In the genomic region with DNA sequence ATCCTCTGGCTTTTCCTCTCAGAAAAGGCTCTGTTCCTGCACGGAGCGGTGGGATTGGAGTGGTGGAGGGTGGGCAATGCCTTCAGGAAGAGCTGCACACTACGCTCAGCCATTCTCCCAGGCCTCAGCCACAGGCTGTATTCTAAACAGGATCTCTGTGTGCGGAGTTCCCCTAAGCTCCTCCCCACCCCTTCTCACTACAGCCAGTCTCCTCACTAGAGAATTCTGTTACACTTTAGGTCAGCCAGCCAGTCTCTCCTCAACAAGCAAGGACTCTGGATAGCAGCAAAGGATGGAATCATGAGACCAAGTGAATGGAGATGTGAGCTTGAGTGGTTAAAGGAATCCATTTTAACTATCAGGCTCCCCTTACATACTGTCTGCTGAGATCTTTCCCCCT, we compare ENCODE assay signal across 8 mouse cellular contexts. TPM values are rescaled to one million over a fixed set of nuclear protein-coding genes. Genes with fewer than 3 reads are reported as not detected.
DNase-seq lines count a peak whose midpoint lies in the region; ATAC-seq lines count a peak whose summit lies in the region.

No protein-coding gene starts in this region.

- DNase-seq in kidney, adult 8-10 months: no peak
- DNase-seq in hindbrain, embryonic 11.5 days (ENCODE audit: low spot score): no peak
- no peak for DNase-seq in adrenal gland, adult 8-10 months
- DNase-seq in frontal cortex, adult 2 months (ENCODE audit: extremely low spot score in 1 of 2, low spot score in 1 of 2): no peak
- no peak for DNase-seq in gastrocnemius, postnatal 4 days (ENCODE audit: low spot score in 2 of 2)

- H3K4me1 ChIP-seq in kidney, embryonic 16.5 days (ENCODE audit: insufficient read depth, low read length): peaks cover 36% of the 10 kb centered on the region
- peaks cover 25% of the 10 kb centered on the region for H3K4me1 ChIP-seq in hindbrain, embryonic 11.5 days (replicated peaks; ENCODE audit: control insufficient read depth, insufficient read depth, low read length)

- H3K4me2 ChIP-seq in kidney, embryonic 16.5 days (replicated peaks; ENCODE audit: low read depth, low read length): no peak overlapping the region
- peak overlapping the region; percentile 21; the same call in 1 of the 2 replicates for H3K4me2 ChIP-seq in hindbrain, embryonic 11.5 days (replicated peaks; ENCODE audit: low read depth, low read length)

- H3K27me3 ChIP-seq in kidney, embryonic 16.5 days (ENCODE audit: insufficient read depth, low read length): no peaks in the 10 kb centered on the region
- no peaks in the 10 kb centered on the region for H3K27me3 ChIP-seq in hindbrain, embryonic 11.5 days (ENCODE audit: control insufficient read depth, insufficient read depth, low read length)

- H3K9ac ChIP-seq in kidney, embryonic 16.5 days (replicated peaks; ENCODE audit: low read length): no peak overlapping the region; the same call in 1 of the 2 replicates
- H3K9ac ChIP-seq in hindbrain, embryonic 11.5 days (ENCODE audit: low read depth, low read length): peak overlapping the region; percentile 8

- H3K27ac ChIP-seq in kidney, embryonic 16.5 days (ENCODE audit: low read length): 0 out of 2 replicates have a peak overlapping the region, but pooled peaks have one; percentile 3
- H3K27ac ChIP-seq in hindbrain, embryonic 11.5 days (ENCODE audit: low read depth, low read length): no peak overlapping the region

- no peak overlapping the region for H3K4me3 ChIP-seq in kidney, embryonic 16.5 days (ENCODE audit: low read length)
- no peak overlapping the region for H3K4me3 ChIP-seq in hindbrain, embryonic 11.5 days (ENCODE audit: low read depth, low read length)

- WGBS in kidney, embryonic 16.5 days: 53% methylated on average over 4 of the region's 4 CpGs
- 57% methylated on average over 4 of the region's 4 CpGs for WGBS in hindbrain, embryonic 11.5 days

- ATAC-seq in kidney, embryonic 16.5 days (ENCODE audit: low FRiP score, low TSS enrichment): no peak
- ATAC-seq in common myeloid progenitor, adult 5-6 weeks (replicated peaks; ENCODE audit: low read depth, poor library complexity, severe bottlenecking): 0 out of 2 replicates have a peak, but pooled peaks have one; percentile 15
- no peak for ATAC-seq in hindbrain, embryonic 11.5 days (ENCODE audit: low FRiP score)
- 0 out of 2 replicates have a peak, but pooled peaks have one; percentile 12 for ATAC-seq in megakaryocyte progenitor cell, adult 5-6 weeks (replicated peaks; ENCODE audit: poor library complexity)

- no peaks in the 10 kb centered on the region for H3K9me3 ChIP-seq in kidney, embryonic 16.5 days (ENCODE audit: low read length)
- no peaks in the 10 kb centered on the region for H3K9me3 ChIP-seq in hindbrain, embryonic 11.5 days (ENCODE audit: control insufficient read depth, low read length)

- no peaks in the 10 kb centered on the region for H3K36me3 ChIP-seq in kidney, embryonic 16.5 days (ENCODE audit: insufficient read depth, low read length)
- H3K36me3 ChIP-seq in hindbrain, embryonic 11.5 days (ENCODE audit: control insufficient read depth, insufficient read depth, low read length): no peaks in the 10 kb centered on the region

RNA-seq across cellular contexts. Expression of gene Tmcc2, which starts 3.1 kb away (rescaled TPM):
- 8.3 and 8.6 TPM in 2 replicates for polyA plus RNA-seq in kidney, embryonic 16.5 days (2015; fragmentation: Nextera tagmentation; extraction: Ambion mirVana)
- total RNA-seq in common myeloid progenitor, adult 5-6 weeks (2017): 8.0 and 14.4 TPM in 2 replicates
- 12.0 and 14.1 TPM in 2 replicates for polyA plus RNA-seq in hindbrain, embryonic 11.5 days (2014; fragmentation: Nextera tagmentation; extraction: Ambion mirVana)
- 2.9 and 6.1 TPM in 2 replicates for total RNA-seq in megakaryocyte progenitor cell, adult 5-6 weeks (2015)
- 5.5 and 6.0 TPM in 2 replicates for total RNA-seq in megakaryocyte progenitor cell, adult 5-6 weeks (2017)
- 10 to 100 TPM; 10.3 to 13.9 (median 12.1) TPM for total RNA-seq in adrenal gland, adult 8-10 months (2022)
- polyA plus RNA-seq in frontal cortex, adult 2 months (2012; rRNA removed): 119 and 131 TPM in 2 replicates
- total RNA-seq in gastrocnemius, postnatal 4 days (2021): 10 to 100 TPM; 27.0 to 29.6 TPM

RNA-seq across cellular contexts. Expression of gene Dstyk, which starts 29.4 kb away (rescaled TPM):
- polyA plus RNA-seq in kidney, embryonic 16.5 days (2015; fragmentation: Nextera tagmentation; extraction: Ambion mirVana): 16.9 and 18.6 TPM in 2 replicates
- 16.2 and 25.7 TPM in 2 replicates for total RNA-seq in common myeloid progenitor, adult 5-6 weeks (2017)
- 11.5 and 12.3 TPM in 2 replicates for polyA plus RNA-seq in hindbrain, embryonic 11.5 days (2014; fragmentation: Nextera tagmentation; extraction: Ambion mirVana)
- 14.2 and 20.1 TPM in 2 replicates for total RNA-seq in megakaryocyte progenitor cell, adult 5-6 weeks (2015)
- 16.0 and 22.3 TPM in 2 replicates for total RNA-seq in megakaryocyte progenitor cell, adult 5-6 weeks (2017)
- total RNA-seq in adrenal gland, adult 8-10 months (2022): 10 to 100 TPM; 24.4 to 39.9 (median 31.1) TPM
- 22.1 and 26.6 TPM in 2 replicates for polyA plus RNA-seq in frontal cortex, adult 2 months (2012; rRNA removed)
- total RNA-seq in gastrocnemius, postnatal 4 days (2021): 10 to 100 TPM; 20.9 to 22.0 TPM

Comparison
In these comparisons a context has a peak if more than half of its experiments do, and no peak if none do; other contexts are left out.
1. ATAC-seq: peak in common myeloid progenitor, adult 5-6 weeks (single experiment) and megakaryocyte progenitor cell, adult 5-6 weeks (single experiment); none in kidney, embryonic 16.5 days (single experiment) and hindbrain, embryonic 11.5 days (single experiment).